Mouse (Mus musculus): ENCODE results near the gene Cyp17a1.

DNA sequence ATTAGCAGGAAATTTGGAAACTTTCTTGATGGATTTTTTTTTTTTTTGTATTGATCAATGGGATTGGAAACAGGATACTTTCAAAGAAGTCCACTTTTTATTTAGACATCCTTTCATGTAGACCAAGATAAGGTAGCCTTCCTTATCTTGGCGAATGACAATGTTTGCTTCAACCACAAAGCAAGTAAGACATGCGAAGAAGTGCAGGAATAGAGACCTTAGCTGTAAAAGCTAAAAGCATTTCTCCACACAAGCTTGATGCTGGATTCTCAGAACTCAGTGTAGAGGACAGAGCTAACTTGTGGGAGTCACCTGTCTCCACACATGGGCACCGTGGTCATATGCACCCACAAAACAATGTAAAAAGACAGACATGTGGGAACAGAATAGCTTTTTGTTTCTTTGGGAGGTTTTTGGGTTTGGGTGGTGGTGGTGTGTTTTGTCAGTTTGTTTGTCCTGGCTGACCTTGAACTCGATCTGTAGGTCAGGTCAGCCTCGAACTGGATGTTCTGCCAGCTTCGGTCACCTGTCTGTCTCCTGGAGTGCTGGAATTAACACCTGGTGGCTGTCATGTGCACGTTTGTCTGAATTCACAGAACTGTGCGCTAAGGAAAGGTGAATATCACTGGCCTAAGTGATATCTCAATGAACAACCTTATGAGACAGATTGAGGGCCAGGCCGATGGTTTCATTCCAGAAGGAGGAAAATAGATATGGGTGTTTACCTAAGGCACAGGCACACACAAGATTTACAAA, 33.7 kb upstream of the Cyp17a1 start:
- no peak for TF ChIP-seq POLR2A (IDR thresholded peaks at IDR 0.05; ENCODE audit: low read depth, low read length)
- no peak for TF ChIP-seq CTCF (IDR thresholded peaks at IDR 0.05; ENCODE audit: extremely low read depth, insufficient read depth, insufficient read length, insufficient replicate concordance)
